Mouse (Mus musculus) small intestine, adult 2 months (tissue): ENCODE data around the gene Txlna.

Experiments
- CTCF ChIP-seq: fragments of 200-500 bp; IDR thresholded peaks from 2 replicates; pipeline ENCODE4 v1.5.1; 2012; ENCODE audit warnings: low read depth, mild to moderate bottlenecking, control low read depth, inconsistent platforms, low read length, moderate library complexity, mixed read lengths; ENCODE audit not compliant: insufficient replicate concordance, insufficient read length; ENCODE audit errors: extremely low read depth
- POLR2A ChIP-seq: fragments of 200-500 bp; IDR thresholded peaks from 2 replicates; pipeline ENCODE4 v1.6.1; 2012; ENCODE audit warnings: low read depth, mild to moderate bottlenecking, control low read depth, inconsistent platforms, low read length, moderate library complexity

DNA sequence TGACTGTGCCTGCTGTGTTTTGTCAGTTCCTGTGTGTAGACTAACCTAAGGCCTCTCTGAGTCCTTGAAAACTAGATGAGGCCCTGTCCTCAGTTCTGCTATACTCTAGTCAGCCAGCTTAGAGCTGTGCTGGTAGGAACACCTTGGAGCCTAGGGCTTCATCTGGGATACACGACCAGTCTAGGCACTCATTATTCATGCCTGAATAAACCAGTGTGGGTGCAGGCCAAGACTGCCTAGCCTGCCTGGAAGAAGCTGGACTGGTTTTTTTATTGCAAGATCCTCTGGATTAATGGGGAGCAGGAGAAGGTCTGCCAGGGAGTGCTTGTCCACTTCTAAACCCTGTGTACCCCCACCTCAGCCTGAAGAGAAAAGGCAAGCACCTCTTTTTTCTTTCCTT is 53.9 kb downstream of the Txlna start:
- TF ChIP-seq POLR2A, result no peak
- no peak for TF ChIP-seq CTCF
